Mouse (Mus musculus) retina, adult 2 months (tissue): ENCODE measurements around the gene Noxa1.
A peak's percentile ranks its signal among the peaks of the same experiment; 100 is the strongest.

Experiments used
- DNase-seq: peaks from one replicate; pipeline ENCODE4 v3.0.0-alpha.2; 2012; ENCODE audit warnings: low read depth, low spot score

The Noxa1 gene

GRCm38 (mm10) chr2:25098005-25098615 is 3.2 kb upstream of the Noxa1 start:
- DNase-seq = no peak

- DNase-seq = no peak
These were observed 202 bp downstream of the Noxa1 start for GRCm38 (mm10) chr2:25094785-25095108.

- DNase-seq = no peak
These were observed 6.3 kb downstream of the Noxa1 start for GRCm38 (mm10) chr2:25088636-25089035.

DNA sequence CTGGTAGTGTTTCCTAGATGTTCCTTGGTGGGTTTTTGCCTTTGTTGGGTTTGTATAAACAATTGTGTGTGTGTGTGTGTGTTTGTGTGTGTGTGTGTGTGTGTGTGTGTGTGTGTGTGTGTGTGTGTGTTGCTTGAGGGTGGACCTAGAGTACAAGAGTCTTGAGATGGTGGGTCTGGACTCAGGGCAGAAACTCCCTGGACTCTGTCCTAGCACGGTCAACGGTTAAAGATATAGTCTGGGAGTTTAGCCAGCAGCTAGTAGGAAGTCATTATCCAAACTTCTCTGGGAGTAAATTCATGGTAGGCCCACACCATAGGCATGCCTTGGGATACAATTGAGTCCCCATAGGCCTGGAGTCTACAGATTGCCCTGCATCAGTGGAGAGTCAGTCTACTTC is 7.1 kb downstream of the Noxa1 start:
- no peak for DNase-seq

DNA sequence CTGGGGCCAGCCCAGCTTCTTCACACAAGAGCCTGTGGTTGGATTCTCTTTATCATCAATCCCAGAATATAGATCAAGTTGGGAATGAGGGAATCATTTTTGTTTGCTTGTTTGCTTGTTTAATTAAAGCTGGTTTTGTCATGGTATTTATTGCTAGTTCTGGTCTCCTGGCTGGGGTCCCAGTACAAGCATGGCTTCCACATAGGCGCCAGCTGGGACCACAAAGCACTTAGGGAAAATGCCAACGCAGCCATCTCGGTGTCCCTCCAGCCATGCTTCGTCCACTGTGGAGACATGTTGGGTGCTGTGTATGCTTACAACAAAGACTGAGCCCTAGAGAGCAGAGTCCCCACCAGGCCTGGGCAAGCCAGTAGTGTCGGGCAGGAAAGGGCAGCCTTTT is 9.4 kb downstream of the Noxa1 start:
- DNase-seq = no peak

DNA sequence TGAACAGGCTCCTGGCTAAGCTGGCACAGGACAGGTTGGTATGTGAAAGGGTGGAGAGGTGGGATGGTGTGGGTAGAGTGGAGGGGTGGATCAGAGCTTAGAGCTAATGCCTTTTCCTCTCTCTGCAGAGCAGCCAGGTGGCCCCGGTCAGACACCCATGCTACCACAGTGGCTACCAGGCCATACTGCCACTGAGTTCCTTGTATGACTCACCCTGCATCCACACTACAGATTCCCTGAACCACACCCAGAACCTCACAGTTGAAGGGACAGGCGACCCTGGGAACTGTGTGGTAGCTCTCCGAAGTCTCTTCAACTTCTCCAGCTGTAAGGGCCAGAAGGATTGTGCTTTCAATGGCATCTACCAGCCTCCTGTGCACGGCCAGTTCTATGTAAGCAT is 11.3 kb downstream of the Noxa1 start:
- DNase-seq = no peak

DNA sequence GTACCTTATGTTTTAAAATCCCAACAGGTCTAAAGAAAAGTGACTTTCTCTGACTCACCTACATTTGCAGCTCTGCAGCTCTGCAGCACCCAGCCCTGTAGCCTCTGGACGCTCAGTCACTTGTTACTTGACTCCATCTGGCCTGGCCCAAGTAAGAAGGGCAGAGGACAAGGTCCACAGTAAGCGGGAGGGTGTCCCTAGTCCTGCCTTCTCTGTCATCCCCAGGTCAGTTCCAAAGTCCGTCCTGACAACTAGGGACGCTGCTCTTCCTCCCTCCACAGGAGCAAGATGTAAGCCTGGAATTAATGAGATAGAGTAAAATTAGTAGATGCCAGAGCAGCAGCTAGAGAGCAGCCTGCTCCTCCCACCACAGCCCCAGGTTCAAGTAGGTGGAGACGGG is 14.9 kb downstream of the Noxa1 start, which contains the start of gene Entpd8:
Gene Entpd8, plus strand, starts transcription at position 229 of the 400 bp plus-strand sequence.
- no peak for DNase-seq

DNA sequence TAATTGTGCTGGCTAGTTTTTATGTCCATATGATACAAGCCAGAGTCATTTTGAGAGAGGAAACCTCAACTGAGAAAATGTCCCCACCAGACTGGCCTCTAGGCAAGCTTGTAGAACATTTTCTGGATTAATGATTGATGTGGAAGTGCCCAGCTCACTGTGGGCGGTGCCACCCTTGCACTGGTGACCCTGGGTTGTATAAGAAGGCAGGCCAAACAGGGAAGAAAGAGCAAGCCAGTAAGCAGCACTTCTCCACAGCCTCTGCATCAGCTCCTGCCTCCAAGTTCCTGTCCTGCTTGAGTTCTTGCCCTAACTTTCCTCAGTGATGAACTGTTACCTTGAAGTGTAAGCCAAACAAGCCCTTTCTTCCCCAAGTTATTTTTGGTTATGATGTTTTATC is 16.0 kb downstream of the Noxa1 start:
- no peak for DNase-seq

- no peak for DNase-seq
These were observed 19.4 kb downstream of the Noxa1 start for GRCm38 (mm10) chr2:25075506-25075905.

GRCm38 (mm10) chr2:25072398-25072797 is 22.6 kb downstream of the Noxa1 start:
- DNase-seq = no peak

GRCm38 (mm10) chr2:25069537-25069936 is 25.4 kb downstream of the Noxa1 start:
- DNase-seq = no peak

DNA sequence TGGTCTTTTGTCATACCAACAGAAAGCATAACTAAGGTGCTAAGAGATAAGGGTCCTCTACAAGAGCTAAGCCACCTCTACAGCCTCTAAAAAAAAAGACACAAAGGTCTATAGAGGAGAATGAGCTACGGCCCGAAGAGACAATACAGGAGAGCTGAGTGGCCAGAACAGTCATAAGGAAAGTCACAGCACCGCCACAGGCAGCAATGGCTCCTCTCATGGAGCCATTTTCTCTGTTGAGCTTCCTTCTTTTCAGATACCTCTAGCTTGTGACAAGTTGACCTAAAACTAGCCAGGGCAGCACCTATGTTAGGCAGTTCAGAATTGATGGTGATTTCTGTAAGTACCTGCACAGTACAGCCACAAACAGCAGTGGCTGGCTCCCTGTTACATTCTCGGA is 28.4 kb downstream of the Noxa1 start:
- no peak for DNase-seq

- DNase-seq = no peak
These were observed 29.4 kb downstream of the Noxa1 start for GRCm38 (mm10) chr2:25065537-25065936.

GRCm38 (mm10) chr2:25064285-25064684 is 30.7 kb downstream of the Noxa1 start:
- DNase-seq = no peak

- DNase-seq = no peak
These were observed 31.4 kb downstream of the Noxa1 start for GRCm38 (mm10) chr2:25063523-25063922.

- no peak for DNase-seq
These were observed 36.0 kb downstream of the Noxa1 start for GRCm38 (mm10) chr2:25058926-25059325.

DNA sequence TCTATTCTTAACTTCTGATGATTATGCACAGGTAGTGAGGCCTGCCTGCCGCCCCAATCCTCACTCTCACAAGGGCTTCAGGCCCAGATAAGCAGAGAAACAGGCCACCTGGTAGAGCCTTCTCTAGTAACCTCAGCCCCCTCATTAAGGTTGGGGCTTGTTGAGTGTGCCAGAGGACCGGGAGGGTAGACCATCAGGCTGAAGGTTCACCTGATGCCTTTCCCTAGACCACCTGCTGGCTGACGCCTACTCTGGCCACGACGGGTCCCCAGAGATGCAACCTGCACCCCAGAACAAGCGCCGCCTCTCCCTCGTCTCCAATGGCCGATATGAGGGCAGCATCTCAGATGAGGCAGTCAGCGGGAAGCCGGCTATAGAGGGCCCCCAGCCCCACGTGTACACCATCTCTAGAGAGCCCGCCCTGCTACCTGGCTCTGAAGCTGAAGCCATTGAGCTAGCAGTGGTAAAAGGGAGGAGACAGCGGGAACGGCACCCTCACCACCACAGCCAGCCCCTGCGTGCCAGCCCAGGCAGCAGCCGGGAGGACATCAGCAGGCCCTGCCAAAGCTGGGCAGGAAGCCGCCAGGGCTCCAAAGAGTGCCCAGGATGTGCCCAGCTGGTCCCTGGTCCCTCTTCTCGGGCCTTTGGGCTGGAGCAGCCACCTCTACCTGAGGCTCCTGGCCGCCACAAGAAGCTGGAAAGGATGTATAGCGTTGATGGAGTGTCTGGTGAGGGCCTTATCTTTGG is 39.4 kb downstream of the Noxa1 start:
- DNase-seq = no peak

- DNase-seq = no peak
These were observed 39.9 kb downstream of the Noxa1 start for GRCm38 (mm10) chr2:25055068-25055405.

DNA sequence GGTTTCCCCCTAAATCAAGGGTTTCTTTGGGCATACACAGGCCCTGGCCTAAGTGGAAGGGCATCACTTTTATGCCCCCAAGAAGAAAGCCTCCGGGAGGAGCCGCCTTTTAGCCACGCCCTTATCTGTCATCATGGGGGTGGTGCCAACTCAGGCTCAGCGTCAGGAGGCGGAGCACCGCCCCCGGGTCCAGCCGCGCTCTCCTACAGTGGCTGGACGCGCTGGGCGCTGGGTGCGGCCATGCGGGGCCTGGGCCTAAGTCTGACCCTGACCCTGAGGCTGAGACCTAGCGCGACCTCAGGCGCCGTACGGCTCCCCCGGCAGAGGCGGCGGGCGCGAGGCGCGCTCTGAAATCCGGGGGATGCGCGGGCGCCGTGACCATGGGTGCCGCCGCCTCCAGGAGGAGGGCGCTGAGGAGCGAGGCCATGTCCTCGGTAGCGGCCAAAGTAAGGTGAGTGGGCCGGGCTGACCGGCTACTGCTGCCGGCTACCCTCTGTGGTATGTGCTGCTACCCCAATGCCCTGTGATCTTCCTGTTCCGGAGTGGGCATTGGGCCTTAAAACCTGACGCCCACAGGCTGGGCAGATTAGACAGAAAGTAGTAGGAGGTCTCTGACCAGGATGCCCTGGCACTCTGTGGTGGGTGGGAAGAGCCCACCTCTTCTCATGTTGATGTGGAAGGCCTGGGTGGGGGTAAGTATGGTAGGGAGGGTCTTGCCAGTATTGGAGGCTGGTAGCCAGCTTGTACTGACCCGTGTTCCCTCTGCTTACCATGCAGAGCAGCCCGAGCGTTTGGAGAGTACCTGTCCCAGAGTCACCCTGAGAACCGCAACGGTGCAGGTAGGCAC is 40.5 kb downstream of the Noxa1 start, which contains the start of gene Nsmf:
Gene Nsmf, plus strand, starts transcription at position 135 of the 847 bp plus-strand sequence.
- peak; percentile 61 for DNase-seq

DNA sequence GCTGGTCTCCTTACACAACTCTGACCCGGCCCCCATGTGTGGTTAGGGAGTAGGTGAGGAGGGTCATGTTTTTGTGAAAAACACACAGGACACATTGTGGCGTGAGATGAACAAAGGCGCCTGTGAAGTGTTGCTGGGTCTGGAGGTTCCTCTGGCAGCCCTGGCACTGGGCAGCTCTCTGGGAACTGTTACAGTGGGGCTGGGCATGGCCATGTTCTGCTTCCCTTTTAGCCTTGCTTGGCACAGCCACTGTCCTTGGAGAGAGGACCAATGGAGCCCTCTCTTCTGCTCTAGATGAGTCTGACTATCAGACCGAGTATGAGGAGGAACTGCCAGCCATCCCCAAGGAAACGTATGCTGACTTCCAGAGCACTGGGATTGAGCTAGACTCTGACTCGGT is 41.8 kb downstream of the Noxa1 start:
- no peak for DNase-seq

DNA sequence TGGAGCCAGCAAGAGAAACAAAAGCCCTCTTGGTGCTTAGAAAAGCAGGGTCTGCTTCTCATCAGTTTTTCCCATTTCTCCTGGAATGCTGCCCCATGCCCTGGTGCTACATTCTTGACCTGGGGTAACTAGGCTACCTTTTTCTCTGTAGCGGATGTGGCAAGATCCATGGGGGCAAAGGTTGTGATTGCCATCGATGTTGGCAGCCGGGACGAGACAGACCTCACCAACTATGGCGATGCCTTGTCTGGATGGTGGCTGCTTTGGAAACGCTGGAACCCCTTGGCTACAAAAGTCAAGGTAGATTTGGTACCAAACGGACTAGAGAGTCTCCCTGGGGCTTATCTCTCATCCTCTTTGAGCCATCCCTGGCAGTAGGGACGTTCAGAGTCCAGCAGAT is 43.5 kb downstream of the Noxa1 start:
- no peak for DNase-seq

DNA sequence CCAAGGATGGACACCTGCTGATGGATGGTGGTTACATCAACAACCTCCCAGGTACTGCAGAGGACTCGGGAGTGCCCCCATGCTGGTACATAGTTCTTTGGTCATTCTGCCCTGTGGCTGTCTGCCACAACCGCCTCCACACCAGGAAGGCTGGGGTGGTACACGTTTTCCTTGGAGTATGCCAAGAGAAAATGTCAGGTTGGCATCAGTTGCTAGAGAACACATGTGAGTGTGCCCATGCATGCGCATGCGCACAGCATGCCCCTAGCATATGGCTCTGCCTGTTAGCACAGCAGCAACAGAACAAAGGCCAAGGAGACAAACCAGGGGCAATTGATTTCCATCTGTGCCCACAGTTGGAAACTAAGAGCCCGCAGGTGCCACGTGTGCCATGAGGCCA is 44.0 kb downstream of the Noxa1 start:
- no peak for DNase-seq

DNA sequence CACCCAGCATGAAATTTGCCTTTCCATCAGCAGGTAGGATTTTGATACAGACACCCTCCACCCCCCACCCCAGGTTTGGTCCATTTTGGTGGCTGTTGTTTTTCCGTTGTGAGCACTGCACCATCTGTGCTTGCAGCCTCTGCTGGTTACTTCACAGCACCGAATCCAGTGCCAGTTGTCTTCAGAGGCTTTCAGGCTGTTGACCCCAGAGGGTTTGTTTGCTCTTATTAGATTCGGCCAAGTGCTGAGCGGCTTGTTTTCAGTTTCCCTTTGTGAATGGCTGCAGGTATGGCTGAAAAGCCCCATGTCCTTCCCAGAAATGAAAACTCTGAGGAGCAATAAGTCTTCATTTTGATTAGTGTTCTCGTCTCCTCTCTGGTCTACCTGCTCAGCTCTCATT is 54.9 kb downstream of the Noxa1 start:
- no peak for DNase-seq
